Mouse (Mus musculus) liver, embryonic 11.5 days (tissue): ENCODE measurements around the gene Mxra7. TPM values are rescaled to one million over a fixed set of nuclear protein-coding genes. Genes with fewer than 3 reads are reported as not detected.

Source experiments
- ATAC-seq: fragments of 200-750 bp; cut with Nextera tagmentation; replicated peaks from 2 replicates; pipeline ENCODE4 v1.8.0; 2017; ENCODE audit warnings: moderate number of reproducible peaks, mild to moderate bottlenecking, moderate TSS enrichment, moderate library complexity; ENCODE audit not compliant: low FRiP score
- DNase-seq: peaks from one replicate; pipeline ENCODE4 v3.0.0-alpha.2; 2017; ENCODE audit warnings: low spot score
- H3K27ac ChIP-seq: fragments of 300-500 bp; sonication (generic); 2 replicates; pipeline ENCODE4 v1.5.1; 2014; ENCODE audit warnings: mild to moderate bottlenecking, low read depth, low read length, control low read depth
- H3K27me3 ChIP-seq: fragments of 300-500 bp; sonication (generic); replicated peaks from 2 replicates; pipeline ENCODE4 v1.6.1; 2014; ENCODE audit warnings: low read length, mixed read lengths; ENCODE audit not compliant: control insufficient read depth, insufficient read depth
- H3K36me3 ChIP-seq: fragments of 300-500 bp; sonication (generic); 2 replicates; pipeline ENCODE4 v1.6.1; 2014; ENCODE audit warnings: mild to moderate bottlenecking, low read length, moderate library complexity, mixed read lengths; ENCODE audit not compliant: control insufficient read depth, insufficient read depth
- H3K4me1 ChIP-seq: fragments of 300-500 bp; sonication (generic); replicated peaks from 2 replicates; pipeline ENCODE4 v1.6.1; 2014; ENCODE audit warnings: low read length, mixed read lengths; ENCODE audit not compliant: control insufficient read depth, insufficient read depth
- H3K4me2 ChIP-seq: fragments of 300-500 bp; sonication (generic); 2 replicates; pipeline ENCODE4 v1.6.1; 2014; ENCODE audit warnings: mild to moderate bottlenecking, control low read depth, moderate library complexity
- H3K4me3 ChIP-seq: fragments of 300-500 bp; sonication (generic); 2 replicates; pipeline ENCODE4 v1.5.1; 2014; ENCODE audit warnings: low read depth, low read length, control low read depth
- H3K9ac ChIP-seq: fragments of 300-500 bp; sonication (generic); 2 replicates; pipeline ENCODE4 v1.6.1; 2014; ENCODE audit warnings: low read depth, low read length, control low read depth
- H3K9me3 ChIP-seq: fragments of 300-500 bp; sonication (generic); 2 replicates; pipeline ENCODE4 v1.6.1; 2016; ENCODE audit warnings: low read length, inconsistent platforms, mixed read lengths; ENCODE audit not compliant: control insufficient read depth
- WGBS: fragments of 180-500 bp; shearing (Covaris S2); extraction: QIAGEN DNeasy Blood & Tissue Kit; methylation state at CpG from one replicate; pipeline ENCODE4 v1.1.7; 2014; 5-methylcytosine and 5-hydroxymethylcytosine counted together
- polyA plus RNA-seq: library from polyadenylated mRNA; unstranded; fragments of >200 nt; fragmentation: Nextera tagmentation; extraction: Ambion mirVana; gene quantifications from 2 replicates; pipeline ENCODE4 v1.2.1, GENCODE M21; 2014

The Mxra7 gene
- polyA plus RNA-seq, 1 experiment from 2014 or later = 9.3 TPM

- no peak overlapping the region for H3K4me3 ChIP-seq
- no peak overlapping the region for H3K4me2 ChIP-seq
- no peak overlapping the region for H3K9ac ChIP-seq
- DNase-seq = no peak
- H3K9me3 ChIP-seq = no peaks in the 10 kb centered on the region
- H3K27ac ChIP-seq = no peak overlapping the region
- ATAC-seq = no peak
- H3K4me1 ChIP-seq = peaks cover 10% of the 10 kb centered on the region
- H3K27me3 ChIP-seq = no peaks in the 10 kb centered on the region
- WGBS = 55% methylated on average over 12 of the region's 12 CpGs
- H3K36me3 ChIP-seq = peaks cover 2% of the 10 kb centered on the region; the same call in 1 of the 2 replicates
Observed at GRCm38 (mm10) chr11:116857183-116857850, 29.5 kb upstream of the Mxra7 start.

- Histone ChIP-seq H3K27ac (no peak overlapping the region), H3K36me3 (peaks cover 12% of the 10 kb centered on the region), H3K9ac (peak overlapping the region; percentile 100), H3K9me3 (no peaks in the 10 kb centered on the region), H3K4me3 (peak overlapping the region; percentile 100), H3K4me2 (peak overlapping the region; percentile 88), H3K27me3 (no peaks in the 10 kb centered on the region), H3K4me1 (peaks cover 17% of the 10 kb centered on the region)
- WGBS = 29% methylated on average over 10 of the region's 10 CpGs
- DNase-seq (no peak), ATAC-seq (no peak)
Observed at GRCm38 (mm10) chr11:116854279-116854678, 26.4 kb upstream of the Mxra7 start.

GRCm38 (mm10) chr11:116853512-116853928 lies 25.7 kb upstream of the Mxra7 start:
- H3K4me1 ChIP-seq = peaks cover 17% of the 10 kb centered on the region
- under 1% methylated on average over 36 of the region's 36 CpGs for WGBS
- peaks cover 16% of the 10 kb centered on the region for H3K36me3 ChIP-seq
- ATAC-seq (peak; percentile 86), DNase-seq (no peak)
- no peaks in the 10 kb centered on the region for H3K9me3 ChIP-seq
- peak overlapping the region; percentile 100 for H3K4me3 ChIP-seq
- H3K4me2 ChIP-seq = peak overlapping the region; percentile 88
- no peaks in the 10 kb centered on the region for H3K27me3 ChIP-seq
- H3K27ac ChIP-seq = peak overlapping the region; percentile 100
- peak overlapping the region; percentile 100 for H3K9ac ChIP-seq

- ATAC-seq (peak; percentile 86), DNase-seq (peak; percentile 98)
- peak within 1 kb of the TSS; percentile 100 for H3K4me3 ChIP-seq
- H3K9me3 ChIP-seq = no peaks in the 10 kb centered on the region
- peak within 1 kb of the TSS; percentile 100 for H3K9ac ChIP-seq
- H3K4me2 ChIP-seq = peak within 1 kb of the TSS; percentile 88
- H3K27ac ChIP-seq = peak within 1 kb of the TSS; percentile 100
- H3K4me1 ChIP-seq = peaks cover 17% of the 10 kb centered on the region
- WGBS = under 1% methylated on average over 74 of the region's 74 CpGs
- no peaks in the 10 kb centered on the region for H3K27me3 ChIP-seq
- peaks cover 18% of the 10 kb centered on the region for H3K36me3 ChIP-seq
Observed at GRCm38 (mm10) chr11:116852891-116853511, 25.2 kb upstream of the Mxra7 start, which contains the start of gene Srsf2. Gene Srsf2 (minus strand): TSS chr11:116853094.

DNA sequence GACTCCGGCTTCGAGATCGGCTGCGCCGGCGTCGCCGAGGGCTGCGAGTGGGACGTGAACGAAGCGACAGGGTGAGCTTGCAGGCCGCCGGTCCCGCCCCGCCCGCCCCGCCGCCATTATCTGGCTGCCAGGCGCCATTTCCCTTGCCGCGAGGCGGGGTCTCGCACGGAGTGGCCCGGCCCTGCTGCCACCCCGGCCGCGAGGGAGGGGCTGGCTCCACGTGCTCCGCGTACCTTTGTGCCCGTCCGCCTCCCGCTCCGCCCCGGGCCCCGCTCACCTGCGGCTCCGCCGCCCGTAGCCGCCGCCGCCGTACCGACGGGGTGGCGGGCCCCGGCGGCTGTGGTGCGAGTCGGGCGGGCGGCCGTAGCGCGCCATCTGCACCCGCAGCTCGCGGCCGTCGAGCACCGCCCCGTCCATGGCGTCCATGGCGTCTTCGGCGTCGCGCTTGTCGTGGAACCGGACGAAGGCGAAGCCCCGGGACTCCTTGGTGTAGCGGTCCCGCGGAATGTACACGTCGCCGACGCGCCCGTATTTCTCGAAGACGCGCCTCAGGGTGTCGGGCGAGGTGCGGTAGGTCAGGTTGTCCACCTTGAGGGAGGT lies 24.5 kb upstream of the Mxra7 start, which contains the start of gene Mfsd11:
Mfsd11 (plus strand) TSS at position 150 of the 600 bp plus-strand sequence.
- Histone ChIP-seq H3K9ac (peak within 1 kb of the TSS; percentile 100), H3K27ac (peak within 1 kb of the TSS; percentile 100), H3K36me3 (peaks cover 18% of the 10 kb centered on the region), H3K27me3 (no peaks in the 10 kb centered on the region), H3K4me1 (peaks cover 17% of the 10 kb centered on the region), H3K9me3 (no peaks in the 10 kb centered on the region), H3K4me3 (peak within 1 kb of the TSS; percentile 100), H3K4me2 (peak within 1 kb of the TSS; percentile 88)
- peak; percentile 80 for DNase-seq
- peak; percentile 63 for ATAC-seq
- under 1% methylated on average over 79 of the region's 91 CpGs for WGBS

DNA sequence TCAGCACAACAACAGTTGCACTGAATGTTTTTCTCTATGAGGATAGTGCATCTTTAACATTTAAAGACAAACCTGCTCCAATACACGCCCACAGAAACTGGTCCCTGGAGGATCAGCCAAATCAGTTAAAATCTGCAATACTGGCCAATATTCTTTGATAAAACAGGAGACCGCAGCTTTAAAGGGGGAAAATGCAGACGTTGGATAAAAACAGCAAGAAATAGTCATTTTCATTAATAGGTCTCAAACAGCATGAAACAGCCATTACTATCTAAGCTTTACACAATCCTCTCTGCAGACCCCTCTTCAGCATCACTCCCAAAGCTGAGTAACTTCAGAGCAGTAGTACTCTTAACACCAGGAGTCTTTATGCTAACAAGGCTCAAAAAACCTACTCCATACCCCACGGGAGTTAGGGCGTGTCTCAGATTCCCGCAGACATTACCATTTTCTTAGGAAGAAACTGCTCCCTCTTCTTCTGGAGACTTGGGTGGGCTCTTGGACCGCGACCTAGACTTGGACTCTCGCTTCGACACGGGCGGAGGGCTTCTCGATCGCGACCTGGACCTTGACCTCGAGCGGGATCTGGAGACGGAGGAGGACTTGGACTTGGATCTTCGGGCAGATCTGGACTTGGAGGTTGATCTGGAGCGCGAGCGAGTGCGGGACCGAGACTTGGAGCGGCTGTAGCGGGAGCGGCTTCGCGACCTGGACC lies 23.9 kb upstream of the Mxra7 start:
- Histone ChIP-seq H3K4me3 (peak overlapping the region; percentile 100), H3K27ac (peak overlapping the region; percentile 100), H3K9me3 (no peaks in the 10 kb centered on the region), H3K27me3 (no peaks in the 10 kb centered on the region), H3K9ac (peak overlapping the region; percentile 100), H3K36me3 (peaks cover 18% of the 10 kb centered on the region), H3K4me2 (peak overlapping the region; percentile 88), H3K4me1 (peaks cover 17% of the 10 kb centered on the region)
- WGBS = under 1% methylated on average over 29 of the region's 29 CpGs
- ATAC-seq = no peak
- no peak for DNase-seq

- Histone ChIP-seq H3K4me3 (peak overlapping the region; percentile 100), H3K36me3 (peaks cover 18% of the 10 kb centered on the region), H3K27ac (peak overlapping the region; percentile 100), H3K4me2 (peak overlapping the region; percentile 88), H3K4me1 (peaks cover 17% of the 10 kb centered on the region), H3K27me3 (no peaks in the 10 kb centered on the region), H3K9me3 (no peaks in the 10 kb centered on the region), H3K9ac (peak overlapping the region; percentile 100)
- ATAC-seq = no peak
- DNase-seq = no peak
- WGBS = 27% methylated on average over 6 of the region's 6 CpGs
Observed at GRCm38 (mm10) chr11:116850833-116851477, 23.1 kb upstream of the Mxra7 start.

- 41% methylated on average over 4 of the region's 4 CpGs for WGBS
- Histone ChIP-seq H3K9me3 (no peaks in the 10 kb centered on the region), H3K9ac (peak overlapping the region; percentile 51; the same call in 1 of the 2 replicates), H3K36me3 (peaks cover 21% of the 10 kb centered on the region), H3K4me3 (peak overlapping the region; percentile 100), H3K4me1 (peaks cover 17% of the 10 kb centered on the region), H3K4me2 (peak overlapping the region; percentile 88), H3K27ac (no peak overlapping the region), H3K27me3 (no peaks in the 10 kb centered on the region)
- no peak for ATAC-seq
- DNase-seq = no peak
Observed at GRCm38 (mm10) chr11:116850085-116850484, 22.2 kb upstream of the Mxra7 start.
